Mouse (Mus musculus) heart, adult 11 months (tissue): ENCODE measurements around the gene Hddc2.
"Not testable (repeated sequence)": the region's sequence is repeated elsewhere in the genome, so short reads cannot be mapped to it uniquely, and the experiment has no call there.

ENCODE experiments used
- DNase-seq: peaks from one replicate; pipeline ENCODE4 v3.0.0; 2022

Gene Hddc2

DNA sequence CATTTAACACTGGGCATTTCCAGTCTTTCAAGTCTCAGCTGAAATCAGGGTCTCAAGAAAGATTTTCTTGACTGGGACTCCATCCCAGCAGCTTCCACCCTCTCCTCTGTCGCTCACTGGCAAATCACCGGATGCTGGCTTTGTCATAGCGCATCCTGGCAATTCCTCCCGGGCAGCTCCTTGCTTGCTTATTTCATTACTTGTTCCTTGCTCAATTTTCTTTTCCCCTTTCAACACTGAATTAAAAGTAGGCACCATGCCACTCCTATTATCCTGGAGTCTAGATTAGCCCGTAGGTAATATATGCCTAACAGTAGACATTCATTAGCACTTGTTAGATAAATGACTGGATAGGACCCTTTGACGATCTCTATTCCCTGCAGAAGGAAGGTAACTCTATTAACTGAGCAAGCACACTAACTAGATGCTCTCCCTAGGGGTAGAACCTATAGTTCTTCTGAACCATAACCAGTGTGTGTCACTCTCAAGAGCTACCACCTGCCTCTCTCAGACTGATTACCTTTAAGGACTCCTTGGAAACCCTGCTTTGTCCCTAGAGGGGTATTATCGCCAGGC is 41.8 kb downstream of the Hddc2 start:
- DNase-seq: no peak

DNA sequence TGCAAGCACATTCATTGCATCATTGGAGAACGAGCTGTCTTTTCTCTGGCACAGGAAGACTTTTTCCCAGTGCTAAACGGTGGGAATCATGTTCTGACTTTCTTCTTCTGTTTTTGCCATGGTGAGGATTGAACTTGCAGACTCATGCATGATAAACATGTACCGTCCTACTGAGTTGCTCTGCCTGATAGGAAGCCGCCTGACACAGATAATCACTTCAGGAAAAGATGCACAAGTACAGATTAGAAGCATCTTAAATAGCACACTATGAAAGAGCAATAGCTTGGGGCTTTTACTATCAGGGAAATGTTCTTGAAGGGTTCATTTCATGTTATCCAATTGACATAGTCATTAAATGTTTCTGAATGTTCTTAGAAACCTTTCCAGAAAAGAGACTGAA is 46.6 kb downstream of the Hddc2 start:
- DNase-seq: no peak

DNA sequence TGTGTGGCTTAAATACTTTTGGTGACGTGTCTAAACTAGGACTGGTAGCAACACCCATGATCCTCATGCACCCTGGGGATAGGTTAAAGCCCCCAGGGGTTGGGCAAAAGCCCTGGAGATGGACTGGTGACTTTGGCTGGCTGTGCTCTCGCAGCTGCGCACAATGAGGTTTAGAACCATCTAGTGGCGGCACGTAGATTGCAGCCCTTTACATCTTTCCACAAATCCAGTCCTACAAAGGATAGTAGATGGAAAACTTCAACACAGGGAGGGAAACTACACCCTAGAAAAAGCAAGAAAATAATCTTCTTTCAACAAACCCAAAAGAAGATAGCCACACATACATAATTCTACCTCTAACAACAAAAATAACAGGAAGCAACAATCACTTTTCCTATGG is 57.0 kb downstream of the Hddc2 start:
- DNase-seq: not testable (repeated sequence)
